Mouse (Mus musculus) left cerebral cortex, postnatal 10 days (tissue): Measurements from ENCODE around the gene Spock1. TPM values are rescaled to one million over a fixed set of nuclear protein-coding genes. Genes with fewer than 3 reads are reported as not detected.

Source experiments
- DNase-seq, 2 experiments: peaks; one replicate each; pipeline ENCODE4 v3.0.0; 2021 to 2022; ENCODE audit warnings: low spot score in 2 of 2, mixed read lengths in 1 of 2; ENCODE audit errors: extremely low spot score in 1 of 2
- intact Hi-C: fragments of 180-260 bp; cut with DNase I; formaldehyde crosslinking; loops from one replicate; pipeline ENCODE4 v1.15.1; 2025
- total RNA-seq, 2 experiments: library from RNA; stranded (reverse); gene quantifications; 2 replicates each; pipeline ENCODE4 v1.2.3; 2021

Gene Spock1
- total RNA-seq, 2 experiments from 2014 or later = 276 to 302 TPM

- DNase-seq = no peak
- intact Hi-C loops = no loop called here
Measured at GRCm38 (mm10) chr13:57585131-57585530, 323.0 kb downstream of the Spock1 start.

- intact Hi-C loops = no loop called here
Measured at GRCm38 (mm10) chr13:57582314-57582976, 325.7 kb downstream of the Spock1 start.

GRCm38 (mm10) chr13:57577541-57578244 is 330.4 kb downstream of the Spock1 start:
- intact Hi-C loops = no loop called here
- no peak for DNase-seq

More at GRCm38 (mm10) chr13:57582314-57582976, 325.7 kb downstream of the Spock1 start:
- DNase-seq = no peak

- no peak for DNase-seq
Measured at GRCm38 (mm10) chr13:57573501-57573900, 334.6 kb downstream of the Spock1 start.

DNA sequence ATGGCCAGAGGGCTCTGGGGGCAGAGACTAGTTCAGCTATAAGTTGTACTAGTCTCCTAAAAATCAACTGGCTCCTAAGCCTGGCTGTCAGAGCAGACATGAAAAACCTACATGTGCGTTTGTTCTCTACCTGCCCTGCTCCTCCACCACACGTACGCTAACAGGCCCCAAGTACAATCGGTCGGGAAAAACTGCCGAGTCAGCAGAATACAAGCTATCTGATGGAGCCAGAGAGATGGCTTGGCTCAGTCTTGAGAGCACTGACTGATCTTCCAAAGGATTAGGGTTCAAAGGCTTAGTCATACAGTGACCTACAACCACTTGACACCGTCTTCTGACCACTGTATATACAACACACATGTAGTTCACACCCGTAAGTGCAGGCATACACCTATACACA is 339.7 kb downstream of the Spock1 start:
- intact Hi-C loops = no loop called here
- DNase-seq = no peak

More at GRCm38 (mm10) chr13:57573501-57573900, 334.6 kb downstream of the Spock1 start:
- intact Hi-C loops = no loop called here

DNA sequence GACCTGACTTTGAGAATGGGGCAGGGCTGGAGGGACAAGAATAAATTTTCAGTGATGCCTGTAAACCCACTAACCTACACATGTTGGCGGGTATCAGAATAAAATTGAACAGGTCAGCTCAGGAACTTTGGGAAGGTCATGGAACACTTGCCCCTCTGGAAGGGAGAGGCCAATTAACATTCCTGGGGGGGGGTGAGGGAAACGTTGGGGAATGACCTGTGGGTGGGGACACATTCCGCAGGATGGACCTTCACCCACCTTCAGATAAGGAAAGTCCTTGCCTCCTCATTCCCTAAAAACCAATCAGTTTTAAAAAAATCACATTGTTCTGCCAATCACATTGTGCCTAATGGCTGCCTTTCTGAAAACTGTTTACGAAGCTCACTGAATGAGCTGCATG is 352.9 kb downstream of the Spock1 start:
- intact Hi-C loops = no loop called here
- no peak for DNase-seq

DNA sequence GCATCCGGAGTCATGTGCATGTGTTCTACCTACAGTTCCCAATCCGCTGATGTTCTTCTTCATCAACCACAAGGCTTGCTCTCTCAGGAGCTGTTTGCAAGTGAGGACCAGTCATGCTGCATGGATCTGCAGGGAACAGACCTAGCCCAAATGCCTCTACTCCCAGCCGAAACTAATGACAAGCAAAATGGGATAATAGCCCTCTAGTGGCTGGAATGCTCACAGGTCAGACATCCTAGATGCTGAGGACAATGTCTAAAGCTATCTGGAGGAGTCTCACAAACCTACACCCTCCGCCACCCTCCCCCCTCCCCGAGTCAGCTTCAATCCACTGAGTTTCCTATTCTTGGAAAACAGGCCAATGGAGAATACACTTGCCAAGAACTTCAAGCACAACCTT is 358.4 kb downstream of the Spock1 start:
- intact Hi-C loops = no loop called here
- DNase-seq = no peak

DNA sequence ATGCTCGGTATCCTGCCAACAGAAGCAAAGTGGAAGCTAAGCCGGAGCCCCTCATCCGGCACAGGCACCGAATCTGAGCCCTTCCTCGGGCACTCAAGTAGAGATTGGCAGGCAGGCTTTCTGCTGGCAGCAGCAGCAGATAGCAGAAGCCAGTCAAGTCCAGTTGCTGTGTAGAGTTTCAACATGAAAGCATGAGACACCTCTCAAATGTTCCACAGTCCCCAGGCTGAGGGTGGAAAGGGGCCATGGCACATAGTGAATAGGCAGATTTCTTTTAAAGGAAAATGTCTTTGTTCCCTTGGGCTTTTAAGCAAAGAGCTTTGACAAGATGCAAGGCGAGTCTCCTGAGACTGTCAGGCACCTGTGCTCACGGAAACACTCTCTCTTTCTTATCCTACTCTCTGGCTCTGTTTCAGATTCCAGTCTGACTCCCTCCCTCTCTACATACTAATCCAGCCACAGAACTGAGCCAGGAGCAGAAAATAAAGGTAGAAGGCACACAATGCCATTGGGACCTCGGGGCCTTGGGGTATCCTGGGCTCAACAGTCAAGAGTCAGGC is 371.1 kb downstream of the Spock1 start:
- intact Hi-C loops = no loop called here

GRCm38 (mm10) chr13:57534325-57534724 is 373.8 kb downstream of the Spock1 start:
- DNase-seq = no peak
- intact Hi-C loops = no loop called here

More for the DNA sequence above, 371.1 kb downstream of the Spock1 start:
- no peak for DNase-seq

DNA sequence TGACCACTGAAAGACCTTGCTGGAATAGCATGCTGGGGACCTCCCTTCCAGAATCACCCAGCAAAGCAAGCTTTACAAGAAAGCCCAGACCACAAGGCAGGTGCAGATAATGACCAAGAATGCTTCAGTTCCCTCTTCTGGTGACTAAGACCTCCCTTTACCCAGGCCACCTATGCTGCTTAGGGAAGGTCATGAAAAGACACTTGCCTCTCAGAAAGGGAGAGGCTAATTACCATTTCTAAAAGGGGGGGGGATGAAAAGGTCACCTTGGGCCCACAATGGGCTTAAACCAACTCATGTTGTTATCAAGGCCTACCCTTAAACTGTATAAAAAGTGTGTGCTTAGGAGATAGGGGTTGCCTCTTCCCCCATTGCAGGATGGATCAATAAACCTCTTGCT is 382.2 kb downstream of the Spock1 start:
- no peak for DNase-seq
- intact Hi-C loops = no loop called here

DNA sequence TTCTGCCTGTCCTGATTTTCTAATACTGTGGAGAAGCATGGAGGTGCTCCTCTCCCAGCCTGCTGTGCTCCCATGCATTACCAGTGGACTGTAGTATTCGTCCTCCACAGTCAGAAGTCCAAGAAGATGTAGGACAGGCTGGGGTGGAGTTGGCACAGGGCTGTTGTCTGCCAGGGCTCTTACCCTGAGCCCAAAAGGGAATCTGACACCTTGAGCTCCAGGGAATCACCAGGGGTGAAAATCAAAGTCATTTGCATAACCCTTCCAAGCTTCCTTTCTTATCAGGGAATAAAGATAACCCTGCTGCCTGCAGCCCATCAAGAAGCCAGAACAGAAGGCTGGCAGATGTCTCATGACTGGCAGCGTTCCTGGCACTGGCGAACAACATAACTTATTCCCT is 383.6 kb downstream of the Spock1 start:
- intact Hi-C loops = loop anchor here (5.0 kb wide), 1 partner anchor 383 kb away; the partner anchor contains the start of gene Spock1
- no peak for DNase-seq

GRCm38 (mm10) chr13:57523366-57523765 is 384.8 kb downstream of the Spock1 start:
- intact Hi-C loops = loop anchor here (5.0 kb wide), 1 partner anchor 384 kb away; the partner anchor contains the start of gene Spock1
- DNase-seq = no peak

GRCm38 (mm10) chr13:57522319-57522718 is 385.8 kb downstream of the Spock1 start:
- intact Hi-C loops = loop anchor here (5.0 kb wide), 1 partner anchor 385 kb away; the partner anchor contains the start of gene Spock1
- DNase-seq = no peak

DNA sequence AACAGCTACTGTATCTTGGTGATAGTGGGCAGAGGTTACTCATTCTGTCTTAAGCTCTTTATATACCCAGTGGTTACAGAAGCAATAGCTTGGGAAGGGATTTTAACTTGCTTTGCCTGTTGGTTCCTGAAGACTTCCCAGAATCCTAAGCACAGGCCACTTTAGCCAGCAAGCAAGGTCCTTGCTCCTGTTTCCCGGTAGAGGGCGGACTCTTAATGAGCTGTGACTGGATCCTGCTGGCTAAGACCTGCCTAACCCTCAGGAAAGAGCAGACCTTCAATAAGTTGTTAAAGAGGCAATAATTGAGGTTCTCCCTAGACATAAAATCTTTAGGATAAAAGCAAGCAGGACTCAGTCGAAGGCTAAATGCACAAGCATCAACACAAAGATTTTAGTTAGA is 387.0 kb downstream of the Spock1 start:
- intact Hi-C loops = loop anchor here (5.0 kb wide), 1 partner anchor 386 kb away; the partner anchor contains the start of gene Spock1
- DNase-seq = peak in 1 of 2 experiments; percentile 28

DNA sequence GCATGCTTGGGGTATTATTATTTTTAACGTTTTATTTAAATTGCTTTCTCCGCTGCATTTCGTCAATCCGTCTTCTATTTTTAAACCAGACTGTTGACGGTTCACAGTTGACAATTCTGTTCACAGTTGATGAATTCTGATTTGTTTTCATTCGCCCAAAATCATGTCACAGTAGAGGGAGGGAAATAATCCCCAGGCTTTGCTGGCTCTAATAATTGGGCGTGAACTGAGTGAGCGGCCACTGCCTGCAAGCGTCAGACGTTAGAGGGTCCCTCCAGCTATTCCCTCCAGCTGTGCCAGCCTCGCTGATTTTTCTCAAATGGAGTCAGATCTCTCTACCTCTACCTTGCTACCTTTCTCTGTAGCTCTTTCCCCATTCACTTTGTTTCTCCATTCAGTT is 388.3 kb downstream of the Spock1 start:
- intact Hi-C loops = loop anchor here (5.0 kb wide), 1 partner anchor 388 kb away; the partner anchor contains the start of gene Spock1
- no peak for DNase-seq

DNA sequence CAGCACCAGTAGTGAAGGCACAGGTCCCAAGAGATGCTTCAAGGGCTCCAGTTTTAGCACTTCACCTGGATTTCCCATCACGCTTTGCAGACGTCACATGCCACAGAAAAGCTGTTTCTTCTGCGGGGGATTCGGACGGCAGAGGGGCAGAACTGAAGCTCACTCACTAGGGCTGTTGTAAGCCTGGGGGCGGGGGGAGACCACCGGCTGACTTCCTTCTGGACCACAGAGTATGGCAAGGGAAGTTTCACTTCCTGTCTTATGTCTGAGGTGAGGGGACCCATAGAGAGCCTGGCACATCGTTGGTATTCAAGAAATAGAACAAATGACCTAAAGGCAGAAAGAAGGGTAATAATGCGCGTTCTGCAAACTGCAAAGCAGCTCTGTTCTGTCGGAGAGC is 392.4 kb downstream of the Spock1 start:
- peak in 1 of 2 experiments; percentile 18 for DNase-seq
- intact Hi-C loops = no loop called here

DNA sequence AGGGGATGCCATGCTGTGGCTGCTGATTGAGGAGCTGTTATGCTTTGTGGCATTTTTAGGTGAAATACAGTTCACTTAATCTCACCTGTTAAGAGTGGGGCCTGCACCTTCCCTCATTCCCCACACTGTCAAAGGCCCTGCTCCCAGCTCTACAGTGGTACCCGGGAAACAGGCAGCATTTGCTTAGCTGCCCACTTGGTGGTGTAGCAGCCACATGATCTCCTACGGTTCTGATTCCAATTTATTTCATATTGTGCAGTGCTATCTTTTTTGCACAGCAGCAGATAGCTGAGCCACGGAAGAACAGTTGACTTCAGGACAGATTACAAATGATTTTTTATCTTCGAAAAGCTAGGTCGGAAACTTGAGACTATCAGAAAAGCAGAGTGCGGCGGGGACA is 406.6 kb downstream of the Spock1 start:
- intact Hi-C loops = loop anchor here (10.0 kb wide), 1 partner anchor 403 kb away; the partner anchor contains the start of gene Spock1
- peak in 1 of 2 experiments; percentile 25 for DNase-seq

GRCm38 (mm10) chr13:57496778-57497177 is 411.4 kb downstream of the Spock1 start:
- intact Hi-C loops = no loop called here
- DNase-seq = peak in 1 of 2 experiments; percentile 11

- intact Hi-C loops = no loop called here
- no peak for DNase-seq
Measured at GRCm38 (mm10) chr13:57494838-57495237, 413.3 kb downstream of the Spock1 start.

GRCm38 (mm10) chr13:57488926-57489325 is 419.2 kb downstream of the Spock1 start:
- intact Hi-C loops = no loop called here
- DNase-seq = no peak
